Mouse (Mus musculus) embryonic fibroblast, embryonic 13.5 days (primary cell): ENCODE measurements around the gene Prdx6b.

ENCODE experiments used
- CTCF ChIP-seq: IDR thresholded peaks from 2 replicates; pipeline ENCODE4 v1.5.1; 2011; ENCODE audit warnings: mild to moderate bottlenecking, control low read depth, low read length, moderate library complexity, borderline replicate concordance; ENCODE audit not compliant: insufficient read depth
- POLR2A ChIP-seq: IDR thresholded peaks from 2 replicates; pipeline ENCODE4 v1.6.1; 2011; ENCODE audit warnings: low read depth, mild to moderate bottlenecking, control low read depth, low read length, moderate library complexity

DNA sequence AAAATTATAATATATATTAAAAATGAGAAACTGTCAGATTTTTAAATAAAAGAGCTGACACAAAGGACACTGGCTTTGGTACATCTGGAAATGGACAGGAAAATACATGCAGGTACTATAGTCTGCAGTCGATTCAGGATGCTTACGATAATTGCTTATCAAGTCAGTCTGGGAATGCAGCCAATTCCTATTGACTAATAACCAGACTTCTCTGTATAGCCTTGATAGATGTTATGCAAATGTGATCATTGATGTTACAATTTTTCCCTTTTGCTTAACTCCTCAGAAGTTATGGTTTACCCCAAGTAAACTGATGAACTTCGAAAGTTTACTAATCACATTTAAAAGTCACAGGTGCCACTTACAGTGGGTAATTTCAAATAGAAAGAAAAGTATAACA, 44.8 kb upstream of the Prdx6b start:
- TF ChIP-seq CTCF (no peak), POLR2A (no peak)
